Mouse (Mus musculus): ENCODE results near the gene Irf2bp1. TPM values are rescaled to one million over a fixed set of nuclear protein-coding genes. Genes with fewer than 3 reads are reported as not detected.

Irf2bp1 gene
- polyA plus RNA-seq, 1 experiment from 2014 or later, result 11.7 TPM

DNA sequence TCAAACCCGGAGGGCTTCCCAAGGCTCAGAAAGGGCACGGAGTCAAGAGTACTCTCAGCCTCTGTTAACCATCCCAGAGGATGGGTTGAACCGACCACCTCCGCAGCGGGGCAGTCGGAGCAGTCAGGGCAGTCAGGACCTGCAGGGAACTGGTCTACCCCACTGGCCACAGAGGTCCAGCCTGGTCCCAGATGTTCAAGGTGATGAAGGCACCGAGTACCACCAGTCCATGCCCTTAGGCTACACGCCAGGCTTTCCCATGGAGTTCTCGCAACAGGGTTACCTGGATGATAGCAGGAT, 50.9 kb downstream of the Irf2bp1 start:
- H3K27ac ChIP-seq (ENCODE audit: low read length), result no peak overlapping the region
- H3K9me3 ChIP-seq (ENCODE audit: low read length), result no peaks in the 10 kb centered on the region
- WGBS, result 73% methylated on average over 9 of the region's 9 CpGs
- no peaks in the 10 kb centered on the region for H3K4me1 ChIP-seq (ENCODE audit: insufficient read depth, low read depth, low read length)
- no peak overlapping the region for H3K9ac ChIP-seq (replicated peaks; ENCODE audit: low read depth)
- no peaks in the 10 kb centered on the region for H3K27me3 ChIP-seq (replicated peaks; ENCODE audit: insufficient read depth, low read length)
- DNase-seq (ENCODE audit: low spot score), result no peak
- no peak overlapping the region for H3K4me3 ChIP-seq (ENCODE audit: low read depth, low read length)
- no peak for ATAC-seq
- H3K4me2 ChIP-seq (replicated peaks; ENCODE audit: low read depth, low read length), result no peak overlapping the region
- 0 out of 2 replicates have a peak, but pooled peaks cover 10% of the 10 kb centered on the region for H3K36me3 ChIP-seq (ENCODE audit: insufficient read depth, low read length)
- TF ChIP-seq EP300 (IDR thresholded peaks at IDR 0.05), result no peak
- TF ChIP-seq CTCF (IDR thresholded peaks at IDR 0.05), result no peak

DNA sequence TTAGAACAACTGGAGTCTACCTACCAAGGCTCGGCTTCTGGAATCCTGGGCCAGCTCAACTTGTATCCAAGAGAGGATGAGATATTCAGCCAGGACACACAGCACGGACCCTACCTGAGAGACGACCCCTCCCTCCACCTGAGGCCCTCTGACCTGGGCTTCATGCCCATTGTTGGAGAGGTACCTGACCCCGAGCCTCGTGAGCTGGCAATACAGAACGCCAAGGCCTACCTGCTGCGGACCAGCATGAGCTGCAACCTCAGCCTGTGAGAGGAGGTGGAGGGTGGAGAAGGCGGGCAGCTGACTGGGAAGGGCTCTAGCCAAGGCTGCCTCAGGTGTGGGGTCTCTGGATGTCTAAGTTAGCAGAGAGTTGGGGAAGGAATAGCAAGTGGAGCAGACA, 51.3 kb downstream of the Irf2bp1 start:
- TF ChIP-seq EP300 (IDR thresholded peaks at IDR 0.05) (no peak), CTCF (IDR thresholded peaks at IDR 0.05) (no peak)
- no peak for DNase-seq (ENCODE audit: low spot score)
- Histone ChIP-seq H3K4me1 (ENCODE audit: insufficient read depth, low read depth, low read length) (no peaks in the 10 kb centered on the region), H3K4me3 (ENCODE audit: low read depth, low read length) (no peak overlapping the region), H3K27ac (ENCODE audit: low read length) (no peak overlapping the region), H3K27me3 (replicated peaks; ENCODE audit: insufficient read depth, low read length) (no peaks in the 10 kb centered on the region), H3K36me3 (ENCODE audit: insufficient read depth, low read length) (0 out of 2 replicates have a peak, but pooled peaks cover 10% of the 10 kb centered on the region), H3K9ac (replicated peaks; ENCODE audit: low read depth) (no peak overlapping the region), H3K9me3 (ENCODE audit: low read length) (no peaks in the 10 kb centered on the region), H3K4me2 (replicated peaks; ENCODE audit: low read depth, low read length) (no peak overlapping the region)
- WGBS, result 85% methylated on average over 8 of the region's 8 CpGs
- no peak for ATAC-seq

Other genes starting within 250 kb of the Irf2bp1 start
- not detected in 2 replicates for gene Psg19, start 205.5 kb upstream of the Irf2bp1 start, polyA plus RNA-seq (2015; fragmentation: Nextera tagmentation; extraction: Ambion mirVana)
- gene Psg17, start 182.4 kb upstream of the Irf2bp1 start, polyA plus RNA-seq (2015; fragmentation: Nextera tagmentation; extraction: Ambion mirVana), result not detected in 2 replicates
- 4.3 and 5.7 TPM in 2 replicates for gene Mill2, start 164.1 kb upstream of the Irf2bp1 start, polyA plus RNA-seq (2015; fragmentation: Nextera tagmentation; extraction: Ambion mirVana)
- gene Pglyrp1, start 132.7 kb upstream of the Irf2bp1 start, polyA plus RNA-seq (2015; fragmentation: Nextera tagmentation; extraction: Ambion mirVana), result 45.6 and 51.1 TPM in 2 replicates
- 17.6 and 19.0 TPM in 2 replicates for gene Ccdc61, start 93.6 kb upstream of the Irf2bp1 start, polyA plus RNA-seq (2015; fragmentation: Nextera tagmentation; extraction: Ambion mirVana)
- 1.1 and 1.2 TPM in 2 replicates for gene Nova2, start 78.2 kb upstream of the Irf2bp1 start, polyA plus RNA-seq (2015; fragmentation: Nextera tagmentation; extraction: Ambion mirVana)
- not detected in 2 replicates for gene Nanos2, start 16.6 kb upstream of the Irf2bp1 start, polyA plus RNA-seq (2015; fragmentation: Nextera tagmentation; extraction: Ambion mirVana)
- gene Mypop, start 12.8 kb upstream of the Irf2bp1 start, polyA plus RNA-seq (2015; fragmentation: Nextera tagmentation; extraction: Ambion mirVana), result 2.3 and 2.6 TPM in 2 replicates
- gene Foxa3, start 19.5 kb downstream of the Irf2bp1 start, polyA plus RNA-seq (2015; fragmentation: Nextera tagmentation; extraction: Ambion mirVana), result 0.49 and 0.70 TPM in 2 replicates
- 10.4 and 11.8 TPM in 2 replicates for gene Sympk, start 20.3 kb downstream of the Irf2bp1 start, polyA plus RNA-seq (2015; fragmentation: Nextera tagmentation; extraction: Ambion mirVana)
- gene Rsph6a, start 50.6 kb downstream of the Irf2bp1 start, polyA plus RNA-seq (2015; fragmentation: Nextera tagmentation; extraction: Ambion mirVana), result not detected in 2 replicates
- gene Dmwd, start 72.2 kb downstream of the Irf2bp1 start, polyA plus RNA-seq (2015; fragmentation: Nextera tagmentation; extraction: Ambion mirVana), result 9.7 and 12.0 TPM in 2 replicates
- 11.5 and 14.7 TPM in 2 replicates for gene Dmpk, start 79.8 kb downstream of the Irf2bp1 start, polyA plus RNA-seq (2015; fragmentation: Nextera tagmentation; extraction: Ambion mirVana)
- gene Six5, start 90.5 kb downstream of the Irf2bp1 start, polyA plus RNA-seq (2015; fragmentation: Nextera tagmentation; extraction: Ambion mirVana), result 4.2 and 4.7 TPM in 2 replicates
- 0.20 and 0.23 TPM in 2 replicates for gene Gm4969, start 114.3 kb downstream of the Irf2bp1 start, polyA plus RNA-seq (2015; fragmentation: Nextera tagmentation; extraction: Ambion mirVana)
- gene Fbxo46, start 115.8 kb downstream of the Irf2bp1 start, polyA plus RNA-seq (2015; fragmentation: Nextera tagmentation; extraction: Ambion mirVana), result 9.9 and 10.1 TPM in 2 replicates
- 14.1 and 14.5 TPM in 2 replicates for gene Qpctl, start 145.2 kb downstream of the Irf2bp1 start, polyA plus RNA-seq (2015; fragmentation: Nextera tagmentation; extraction: Ambion mirVana)
- 63.2 and 65.2 TPM in 2 replicates for gene Snrpd2, start 145.7 kb downstream of the Irf2bp1 start, polyA plus RNA-seq (2015; fragmentation: Nextera tagmentation; extraction: Ambion mirVana)
- 0.80 and 1.0 TPM in 2 replicates for gene Gipr, start 162.1 kb downstream of the Irf2bp1 start, polyA plus RNA-seq (2015; fragmentation: Nextera tagmentation; extraction: Ambion mirVana)
- gene Eml2, start 172.4 kb downstream of the Irf2bp1 start, polyA plus RNA-seq (2015; fragmentation: Nextera tagmentation; extraction: Ambion mirVana), result 17.9 and 21.7 TPM in 2 replicates
- gene Gpr4, start 208.5 kb downstream of the Irf2bp1 start, polyA plus RNA-seq (2015; fragmentation: Nextera tagmentation; extraction: Ambion mirVana), result 2.7 and 3.1 TPM in 2 replicates
- gene Opa3, start 224.3 kb downstream of the Irf2bp1 start, polyA plus RNA-seq (2015; fragmentation: Nextera tagmentation; extraction: Ambion mirVana), result 18.8 and 19.0 TPM in 2 replicates